Mouse (Mus musculus): ENCODE measurements around the gene Xrra1.
"Not testable (repeated sequence)": the region's sequence is repeated elsewhere in the genome, so short reads cannot be mapped to it uniquely, and the experiment has no call there.

Gene Xrra1

GRCm38 (mm10) chr7:99953442-99954098 lies 94.7 kb downstream of the Xrra1 start:
- peak; percentile 77 for DNase-seq (ENCODE audit: low spot score)

- DNase-seq (ENCODE audit: low spot score) = no peak
Observed at GRCm38 (mm10) chr7:99954212-99954611, 95.3 kb downstream of the Xrra1 start.

GRCm38 (mm10) chr7:99956095-99956494 lies 97.2 kb downstream of the Xrra1 start:
- no peak for DNase-seq (ENCODE audit: low spot score)

DNA sequence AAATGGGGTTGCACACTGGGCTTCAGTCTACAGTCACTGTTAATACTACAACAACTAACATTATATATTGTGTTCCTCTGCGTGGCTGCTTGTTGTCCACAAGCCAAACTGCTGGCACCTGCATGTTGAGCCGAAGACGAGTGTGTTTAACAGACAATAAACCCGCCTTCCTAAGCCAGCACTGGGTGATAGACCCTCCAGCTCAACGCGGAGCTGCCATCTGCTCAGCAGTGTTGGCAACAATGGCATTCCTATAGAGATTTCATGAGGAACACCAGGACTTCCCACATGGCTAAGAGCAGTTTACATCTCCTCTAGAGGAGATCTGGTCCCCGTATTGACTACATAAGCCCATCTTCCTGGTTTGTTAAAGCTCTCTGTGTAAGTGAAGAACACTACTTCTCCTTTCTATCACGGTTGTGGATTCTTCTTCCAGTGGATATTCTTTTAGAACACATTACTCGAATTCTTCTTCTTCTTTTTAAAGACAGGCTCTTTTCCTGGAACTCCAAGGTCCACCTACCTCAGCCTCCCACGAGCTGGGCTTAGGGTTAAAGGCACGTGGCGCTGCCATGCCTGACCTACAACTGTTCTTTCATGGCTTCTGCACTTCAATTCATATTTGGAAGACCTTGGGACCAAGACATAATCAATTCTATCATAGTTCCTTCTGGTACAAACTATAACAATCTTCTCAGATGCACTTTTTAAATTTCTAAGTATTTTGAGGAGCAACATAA lies 98.5 kb downstream of the Xrra1 start:
- DNase-seq (ENCODE audit: low spot score) = no peak

DNA sequence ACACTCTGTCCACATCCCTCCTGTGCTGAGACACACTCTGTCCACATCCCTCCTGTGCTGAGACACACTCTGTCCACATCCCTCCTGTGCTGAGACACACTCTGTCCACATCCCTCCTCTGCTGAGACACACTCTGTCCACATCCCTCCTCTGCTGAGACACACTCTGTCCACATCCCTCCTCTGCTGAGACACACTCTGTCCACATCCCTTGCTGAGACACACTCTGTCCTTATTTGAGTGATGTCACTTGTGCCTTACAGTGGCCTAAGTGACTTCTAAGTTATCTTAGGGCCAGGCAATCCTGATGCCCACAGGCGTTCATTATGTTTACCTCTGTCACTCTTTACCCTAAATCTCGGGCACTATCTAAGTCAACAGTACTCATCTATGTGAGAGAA lies 101.7 kb downstream of the Xrra1 start:
- DNase-seq (ENCODE audit: low spot score) = not testable (repeated sequence)

GRCm38 (mm10) chr7:99961518-99961917 lies 102.6 kb downstream of the Xrra1 start:
- DNase-seq (ENCODE audit: low spot score) = no peak

DNA sequence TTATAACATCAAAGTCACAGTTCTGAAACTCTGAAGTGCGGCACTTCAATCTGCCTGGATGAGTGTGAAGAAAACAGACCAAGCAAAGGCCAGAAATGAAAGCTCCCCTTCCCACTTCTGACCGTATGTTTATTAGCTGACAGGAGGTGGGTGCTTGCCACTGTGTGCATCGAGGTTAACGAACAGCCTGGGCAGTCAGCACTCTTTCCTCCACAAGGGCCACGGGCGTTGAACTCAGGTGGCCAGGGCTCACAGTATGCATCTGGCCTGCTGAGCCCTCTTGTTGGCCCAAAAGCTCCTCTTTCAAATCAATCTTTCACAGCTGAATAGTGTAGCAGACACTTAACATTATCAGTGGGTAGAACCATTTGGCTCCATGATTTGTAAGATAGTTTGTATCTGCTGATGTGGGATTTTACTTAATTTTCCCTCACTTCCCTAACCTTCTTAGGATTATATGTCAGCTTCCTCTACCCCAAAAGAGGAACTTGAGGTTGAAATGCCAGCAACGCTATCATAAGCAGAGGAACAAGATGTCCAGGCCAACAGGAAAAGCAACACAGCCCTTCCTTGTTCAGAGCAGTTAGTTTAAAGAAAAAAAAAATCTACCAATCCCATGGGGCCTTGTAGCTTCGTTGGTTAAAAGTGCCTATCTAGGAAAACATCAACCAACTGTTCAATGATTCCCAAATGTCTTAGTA lies 103.8 kb downstream of the Xrra1 start:
- DNase-seq (ENCODE audit: low spot score) = no peak

GRCm38 (mm10) chr7:99963237-99963860 lies 104.4 kb downstream of the Xrra1 start:
- DNase-seq (ENCODE audit: low spot score) = no peak

GRCm38 (mm10) chr7:99965020-99965841 lies 106.3 kb downstream of the Xrra1 start:
- peak; percentile 48 for DNase-seq (ENCODE audit: low spot score)

- no peak for DNase-seq (ENCODE audit: low spot score)
Observed at GRCm38 (mm10) chr7:99966011-99966721, 107.2 kb downstream of the Xrra1 start.

Measured in left cerebral cortex, adult 11 months (tissue).